Mouse (Mus musculus) embryonic fibroblast, embryonic 13.5 days (primary cell): ENCODE measurements at regions not wholly inside any gene's neighbourhood (a gene's known extent, or its start where the extent isn't known, plus 50 kb on each side); places are given as distances from the start of the nearest gene placed in this dataset.
"Not testable (repeated sequence)": the region's sequence is repeated elsewhere in the genome, so short reads cannot be mapped to it uniquely, and the experiment has no call there.

Source experiments
- H3K27ac ChIP-seq: 2 replicates; pipeline ENCODE4 v1.5.1; 2012; ENCODE audit warnings: low read length, control low read depth, inconsistent platforms; ENCODE audit not compliant: insufficient read depth
- H3K4me1 ChIP-seq: 2 replicates; pipeline ENCODE4 v1.6.1; 2011; ENCODE audit warnings: low read length; ENCODE audit not compliant: control insufficient read depth, insufficient read depth
- H3K4me3 ChIP-seq: 2 replicates; pipeline ENCODE4 v1.5.1; 2011; ENCODE audit warnings: mild to moderate bottlenecking, control low read depth, low read length; ENCODE audit not compliant: insufficient read depth
- CTCF ChIP-seq: IDR thresholded peaks from 2 replicates; pipeline ENCODE4 v1.5.1; 2011; ENCODE audit warnings: mild to moderate bottlenecking, control low read depth, low read length, moderate library complexity, borderline replicate concordance; ENCODE audit not compliant: insufficient read depth
- POLR2A ChIP-seq: IDR thresholded peaks from 2 replicates; pipeline ENCODE4 v1.6.1; 2011; ENCODE audit warnings: low read depth, mild to moderate bottlenecking, control low read depth, low read length, moderate library complexity

- Histone ChIP-seq H3K27ac (no peak overlapping the region), H3K4me3 (no peak overlapping the region), H3K4me1 (no peaks in the 10 kb centered on the region)
- no peak for TF ChIP-seq CTCF
- no peak for TF ChIP-seq POLR2A
Measured at GRCm38 (mm10) chr17:82504291-82504690, 710.8 kb upstream of the Pkdcc start.

GRCm38 (mm10) chr17:82485544-82485943 is 729.5 kb upstream of the Pkdcc start:
- Histone ChIP-seq H3K27ac (no peak overlapping the region), H3K4me3 (no peak overlapping the region), H3K4me1 (no peaks in the 10 kb centered on the region)
- TF ChIP-seq CTCF = no peak
- no peak for TF ChIP-seq POLR2A

- Histone ChIP-seq H3K4me1 (no peaks in the 10 kb centered on the region), H3K27ac (no peak overlapping the region), H3K4me3 (no peak overlapping the region)
- TF ChIP-seq POLR2A (no peak), CTCF (no peak)
Measured at GRCm38 (mm10) chr17:82484609-82485008, 730.5 kb upstream of the Pkdcc start.

GRCm38 (mm10) chr17:82457972-82458371 is 719.8 kb upstream of the Slc8a1 start:
- H3K4me3 ChIP-seq = no peak overlapping the region
- no peak overlapping the region; the same call in 1 of the 2 replicates for H3K27ac ChIP-seq
- TF ChIP-seq POLR2A (no peak), CTCF (no peak)
- H3K4me1 ChIP-seq = no peaks in the 10 kb centered on the region

GRCm38 (mm10) chr17:82453847-82454246 is 715.7 kb upstream of the Slc8a1 start:
- Histone ChIP-seq H3K4me3 (no peak overlapping the region), H3K4me1 (no peaks in the 10 kb centered on the region), H3K27ac (no peak overlapping the region)
- TF ChIP-seq POLR2A = no peak
- TF ChIP-seq CTCF = no peak

- no peak overlapping the region for H3K4me3 ChIP-seq
- no peak overlapping the region for H3K27ac ChIP-seq
- H3K4me1 ChIP-seq = no peaks in the 10 kb centered on the region
- TF ChIP-seq POLR2A = no peak
- TF ChIP-seq CTCF = no peak
Measured at GRCm38 (mm10) chr17:82439105-82439504, 700.9 kb upstream of the Slc8a1 start.

- Histone ChIP-seq H3K4me1 (no peaks in the 10 kb centered on the region), H3K27ac (no peak overlapping the region), H3K4me3 (no peak overlapping the region)
- TF ChIP-seq CTCF (no peak), POLR2A (no peak)
Measured at GRCm38 (mm10) chr17:82437206-82437605, 699.0 kb upstream of the Slc8a1 start.

- Histone ChIP-seq H3K4me3 (no peak overlapping the region), H3K4me1 (no peaks in the 10 kb centered on the region), H3K27ac (no peak overlapping the region)
- TF ChIP-seq CTCF (no peak), POLR2A (no peak)
Measured at GRCm38 (mm10) chr17:82432678-82433077, 694.5 kb upstream of the Slc8a1 start.

- Histone ChIP-seq H3K4me3 (no peak overlapping the region), H3K4me1 (no peaks in the 10 kb centered on the region), H3K27ac (no peak overlapping the region)
- TF ChIP-seq CTCF (no peak), POLR2A (no peak)
Measured at GRCm38 (mm10) chr17:82408296-82408695, 670.1 kb upstream of the Slc8a1 start.

GRCm38 (mm10) chr17:82399328-82399727 is 661.2 kb upstream of the Slc8a1 start:
- Histone ChIP-seq H3K4me1 (no peaks in the 10 kb centered on the region), H3K4me3 (no peak overlapping the region), H3K27ac (no peak overlapping the region)
- no peak for TF ChIP-seq CTCF
- TF ChIP-seq POLR2A = no peak

GRCm38 (mm10) chr17:82379371-82379770 is 641.2 kb upstream of the Slc8a1 start:
- not testable (repeated sequence) for H3K27ac ChIP-seq, H3K4me1 ChIP-seq, H3K4me3 ChIP-seq

- Histone ChIP-seq H3K4me3 (no peak overlapping the region), H3K4me1 (no peaks in the 10 kb centered on the region; the same call in 1 of the 2 replicates), H3K27ac (no peak overlapping the region)
- no peak for TF ChIP-seq POLR2A
- TF ChIP-seq CTCF = no peak
Measured at GRCm38 (mm10) chr17:82378248-82378820, 640.2 kb upstream of the Slc8a1 start.
